Mouse (Mus musculus): ENCODE measurements at regions not wholly inside any gene's neighbourhood (a gene's known extent, or its start where the extent isn't known, plus 50 kb on each side); places are given as distances from the start of the nearest gene placed in this dataset.

GRCm38 (mm10) chr7:130089896-130090610 is 430.1 kb downstream of the Ate1 start:
- no peak overlapping the region for H3K4me2 ChIP-seq (ENCODE audit: low read depth, low read length)
- no peaks in the 10 kb centered on the region for H3K4me1 ChIP-seq (ENCODE audit: control insufficient read depth, low read depth, low read length)
- H3K36me3 ChIP-seq (ENCODE audit: control insufficient read depth, insufficient read depth): no peaks in the 10 kb centered on the region
- H3K4me3 ChIP-seq (ENCODE audit: low read depth, low read length): no peak overlapping the region
- H3K9me3 ChIP-seq (replicated peaks; ENCODE audit: control insufficient read depth, low read length): no peaks in the 10 kb centered on the region
- H3K27me3 ChIP-seq (ENCODE audit: control insufficient read depth, insufficient read depth, low read depth, low read length): no peaks in the 10 kb centered on the region
- H3K9ac ChIP-seq (ENCODE audit: low read depth, low read length): no peak overlapping the region
- H3K27ac ChIP-seq (ENCODE audit: low read length): no peak overlapping the region
- ATAC-seq (ENCODE audit: low read depth): no peak
- WGBS (ENCODE audit: insufficient replicate concordance): 69% methylated on average over 8 of the region's 8 CpGs

GRCm38 (mm10) chr7:130091942-130092341 is 428.2 kb downstream of the Ate1 start:
- H3K36me3 ChIP-seq (ENCODE audit: control insufficient read depth, insufficient read depth): no peaks in the 10 kb centered on the region
- no peak overlapping the region for H3K4me2 ChIP-seq (ENCODE audit: low read depth, low read length)
- 52% methylated on average over 3 of the region's 3 CpGs for WGBS (ENCODE audit: insufficient replicate concordance)
- H3K27ac ChIP-seq (ENCODE audit: low read length): no peak overlapping the region
- H3K9ac ChIP-seq (ENCODE audit: low read depth, low read length): no peak overlapping the region
- H3K27me3 ChIP-seq (ENCODE audit: control insufficient read depth, insufficient read depth, low read depth, low read length): no peaks in the 10 kb centered on the region
- H3K4me1 ChIP-seq (ENCODE audit: control insufficient read depth, low read depth, low read length): no peaks in the 10 kb centered on the region
- no peak overlapping the region for H3K4me3 ChIP-seq (ENCODE audit: low read depth, low read length)
- H3K9me3 ChIP-seq (replicated peaks; ENCODE audit: control insufficient read depth, low read length): no peaks in the 10 kb centered on the region
- no peak for ATAC-seq (ENCODE audit: low read depth)

GRCm38 (mm10) chr7:130095141-130095540 is 425.0 kb downstream of the Ate1 start:
- Histone ChIP-seq H3K4me2 (ENCODE audit: low read depth, low read length) (no peak overlapping the region), H3K36me3 (ENCODE audit: control insufficient read depth, insufficient read depth) (no peaks in the 10 kb centered on the region), H3K4me3 (ENCODE audit: low read depth, low read length) (no peak overlapping the region), H3K4me1 (ENCODE audit: control insufficient read depth, low read depth, low read length) (no peaks in the 10 kb centered on the region), H3K9me3 (replicated peaks; ENCODE audit: control insufficient read depth, low read length) (no peaks in the 10 kb centered on the region), H3K27ac (ENCODE audit: low read length) (no peak overlapping the region), H3K27me3 (ENCODE audit: control insufficient read depth, insufficient read depth, low read depth, low read length) (no peaks in the 10 kb centered on the region), H3K9ac (ENCODE audit: low read depth, low read length) (no peak overlapping the region)
- WGBS (ENCODE audit: insufficient replicate concordance): 57% methylated on average over 4 of the region's 4 CpGs
- no peak for ATAC-seq (ENCODE audit: low read depth)

GRCm38 (mm10) chr7:130098606-130099005 is 421.6 kb downstream of the Ate1 start:
- Histone ChIP-seq H3K27me3 (ENCODE audit: control insufficient read depth, insufficient read depth, low read depth, low read length) (no peaks in the 10 kb centered on the region), H3K36me3 (ENCODE audit: control insufficient read depth, insufficient read depth) (no peaks in the 10 kb centered on the region), H3K4me3 (ENCODE audit: low read depth, low read length) (no peak overlapping the region), H3K4me2 (ENCODE audit: low read depth, low read length) (no peak overlapping the region), H3K4me1 (ENCODE audit: control insufficient read depth, low read depth, low read length) (no peaks in the 10 kb centered on the region), H3K9me3 (replicated peaks; ENCODE audit: control insufficient read depth, low read length) (no peaks in the 10 kb centered on the region), H3K9ac (ENCODE audit: low read depth, low read length) (no peak overlapping the region), H3K27ac (ENCODE audit: low read length) (no peak overlapping the region)
- WGBS (ENCODE audit: insufficient replicate concordance): 53% methylated on average over 10 of the region's 10 CpGs
- ATAC-seq (ENCODE audit: low read depth): no peak

DNA sequence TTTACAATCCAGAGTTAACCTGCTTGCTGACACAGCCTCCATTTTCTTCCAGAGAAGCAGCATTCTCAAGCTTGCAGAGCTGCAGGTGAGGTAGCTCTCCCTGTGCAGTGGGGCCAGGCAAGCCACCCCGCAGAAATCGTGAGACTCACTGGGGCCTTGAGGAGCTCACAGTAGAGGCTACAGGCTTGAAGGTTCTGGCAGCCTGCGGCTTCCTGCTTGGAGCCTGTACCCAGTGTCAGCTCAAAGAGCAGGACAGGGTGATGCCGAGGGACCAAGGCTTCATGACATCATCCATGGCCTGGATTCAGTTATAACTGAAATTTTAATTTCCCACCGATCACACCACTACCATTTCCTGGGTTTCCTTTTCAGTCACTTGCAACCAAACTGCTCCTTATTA is 417.5 kb downstream of the Ate1 start:
- H3K36me3 ChIP-seq (ENCODE audit: control insufficient read depth, insufficient read depth): no peaks in the 10 kb centered on the region
- H3K4me3 ChIP-seq (ENCODE audit: low read depth, low read length): no peak overlapping the region
- no peaks in the 10 kb centered on the region for H3K27me3 ChIP-seq (ENCODE audit: control insufficient read depth, insufficient read depth, low read depth, low read length)
- H3K27ac ChIP-seq (ENCODE audit: low read length): no peak overlapping the region
- H3K9ac ChIP-seq (ENCODE audit: low read depth, low read length): no peak overlapping the region
- ATAC-seq (ENCODE audit: low read depth): no peak
- no peaks in the 10 kb centered on the region for H3K4me1 ChIP-seq (ENCODE audit: control insufficient read depth, low read depth, low read length)
- H3K9me3 ChIP-seq (replicated peaks; ENCODE audit: control insufficient read depth, low read length): no peaks in the 10 kb centered on the region
- no peak overlapping the region for H3K4me2 ChIP-seq (ENCODE audit: low read depth, low read length)
- 58% methylated on average over 5 of the region's 5 CpGs for WGBS (ENCODE audit: insufficient replicate concordance)

- Histone ChIP-seq H3K4me3 (ENCODE audit: low read depth, low read length) (no peak overlapping the region), H3K4me2 (ENCODE audit: low read depth, low read length) (no peak overlapping the region), H3K9me3 (replicated peaks; ENCODE audit: control insufficient read depth, low read length) (no peaks in the 10 kb centered on the region), H3K36me3 (ENCODE audit: control insufficient read depth, insufficient read depth) (no peaks in the 10 kb centered on the region), H3K9ac (ENCODE audit: low read depth, low read length) (no peak overlapping the region), H3K27me3 (ENCODE audit: control insufficient read depth, insufficient read depth, low read depth, low read length) (no peaks in the 10 kb centered on the region), H3K27ac (ENCODE audit: low read length) (no peak overlapping the region), H3K4me1 (ENCODE audit: control insufficient read depth, low read depth, low read length) (no peaks in the 10 kb centered on the region)
- 66% methylated on average over 5 of the region's 5 CpGs for WGBS (ENCODE audit: insufficient replicate concordance)
- ATAC-seq (ENCODE audit: low read depth): no peak
Measured at GRCm38 (mm10) chr7:130106961-130107360, 413.2 kb downstream of the Ate1 start.

- 70% methylated on average over 17 of the region's 17 CpGs for WGBS (ENCODE audit: insufficient replicate concordance)
- no peaks in the 10 kb centered on the region for H3K27me3 ChIP-seq (ENCODE audit: control insufficient read depth, insufficient read depth, low read depth, low read length)
- H3K9ac ChIP-seq (ENCODE audit: low read depth, low read length): no peak overlapping the region
- H3K27ac ChIP-seq (ENCODE audit: low read length): no peak overlapping the region
- H3K4me1 ChIP-seq (ENCODE audit: control insufficient read depth, low read depth, low read length): no peaks in the 10 kb centered on the region
- ATAC-seq (ENCODE audit: low read depth): no peak
- H3K36me3 ChIP-seq (ENCODE audit: control insufficient read depth, insufficient read depth): no peaks in the 10 kb centered on the region
- no peak overlapping the region for H3K4me3 ChIP-seq (ENCODE audit: low read depth, low read length)
- no peak overlapping the region for H3K4me2 ChIP-seq (ENCODE audit: low read depth, low read length)
- H3K9me3 ChIP-seq (replicated peaks; ENCODE audit: control insufficient read depth, low read length): no peaks in the 10 kb centered on the region
Measured at GRCm38 (mm10) chr7:130108362-130108761, 411.8 kb downstream of the Ate1 start.

Measured in liver, embryonic 16.5 days (tissue).